Mouse (Mus musculus) C2C12 (cell line): Measurements from ENCODE around the gene Cep68.
"Not testable (repeated sequence)": the region's sequence is repeated elsewhere in the genome, so short reads cannot be mapped to it uniquely, and the experiment has no call there.

Source experiments
- CTCF ChIP-seq: IDR thresholded peaks from one replicate; pipeline ENCODE4 v1.5.1; 2011; ENCODE audit not compliant: control insufficient read depth, insufficient read depth, insufficient read length
- MAX ChIP-seq: IDR thresholded peaks from one replicate; pipeline ENCODE4 v1.6.1; 2011; ENCODE audit warnings: mild to moderate bottlenecking, control low read depth

GRCm38 (mm10) chr11:20221671-20222070 lies 27.6 kb downstream of the Cep68 start:
- TF ChIP-seq CTCF, MAX: not testable (repeated sequence)
